In genomic region chr12:69357300-69357646, GRCm38 (mm10) we compare ENCODE assay signal across 8 mouse cellular contexts. TPM values are rescaled to one million over a fixed set of nuclear protein-coding genes. Genes with fewer than 3 reads are reported as not detected.
A peak's percentile ranks its signal among the peaks of the same experiment; 100 is the strongest.
DNase-seq lines count a peak whose midpoint lies in the region; ATAC-seq lines count a peak whose summit lies in the region.

No protein-coding gene starts in this region.

- peaks cover 6% of the 10 kb centered on the region; the same call in 1 of the 2 replicates for H3K4me1 ChIP-seq in lung, embryonic 16.5 days (replicated peaks; ENCODE audit: control insufficient read depth, insufficient read depth, low read length)
- H3K4me1 ChIP-seq in intestine, embryonic 16.5 days (ENCODE audit: control insufficient read depth, insufficient read depth, low read length), result no peaks in the 10 kb centered on the region
- peaks cover 5% of the 10 kb centered on the region for H3K4me1 ChIP-seq in neural tube, embryonic 14.5 days (ENCODE audit: control insufficient read depth, insufficient read depth, low read length)

- intact Hi-C loops in left cerebral cortex, postnatal 14 days (cut with DNase I), result no loop called here
- intact Hi-C loops in gastrocnemius, postnatal 14 days (cut with DNase I; ENCODE audit: low total_unique reads), result no loop called here

- peak overlapping the region; percentile 72 for H3K4me2 ChIP-seq in lung, embryonic 16.5 days (ENCODE audit: low read depth, low read length)
- H3K4me2 ChIP-seq in intestine, embryonic 16.5 days (ENCODE audit: low read depth, low read length), result peak overlapping the region; percentile 64
- peak overlapping the region; percentile 86 for H3K4me2 ChIP-seq in neural tube, embryonic 14.5 days (ENCODE audit: low read depth, low read length)

- peak overlapping the region; percentile 78 for H3K27ac ChIP-seq in lung, embryonic 16.5 days (ENCODE audit: low read length)
- no peak overlapping the region; the same call in 1 of the 2 replicates for H3K27ac ChIP-seq in intestine, embryonic 16.5 days (ENCODE audit: low read length)
- no peak overlapping the region for H3K27ac ChIP-seq in neural tube, embryonic 14.5 days (ENCODE audit: low read depth, low read length)

- ATAC-seq in lung, embryonic 16.5 days (ENCODE audit: low read depth), result no peak
- peak; percentile 28 for ATAC-seq in erythroblast, adult 5-6 weeks (replicated peaks; ENCODE audit: low FRiP score, poor library complexity, severe bottlenecking)
- no peak for ATAC-seq in intestine, embryonic 16.5 days
- ATAC-seq in neural tube, embryonic 14.5 days (ENCODE audit: low read depth), result no peak

- 5% methylated on average over 13 of the region's 13 CpGs for WGBS in lung, embryonic 16.5 days
- 7% methylated on average over 13 of the region's 13 CpGs for WGBS in intestine, embryonic 16.5 days
- WGBS in neural tube, embryonic 14.5 days, result 6% methylated on average over 13 of the region's 13 CpGs

- no peaks in the 10 kb centered on the region for H3K9me3 ChIP-seq in lung, embryonic 16.5 days (ENCODE audit: control insufficient read depth, low read length)
- no peaks in the 10 kb centered on the region for H3K9me3 ChIP-seq in intestine, embryonic 16.5 days (ENCODE audit: control insufficient read depth, low read length)
- H3K9me3 ChIP-seq in neural tube, embryonic 14.5 days (ENCODE audit: control insufficient read depth, low read length), result no peaks in the 10 kb centered on the region

- no peak for DNase-seq in lung, postnatal 36 days
- DNase-seq in cerebellum, postnatal 10 days, result no peak
- no peak for DNase-seq in left cerebral cortex, postnatal 14 days (ENCODE audit: low spot score in 2 of 2)
- DNase-seq in gastrocnemius, postnatal 14 days, result no peak

- peaks cover 4% of the 10 kb centered on the region; the same call in 1 of the 2 replicates for H3K36me3 ChIP-seq in lung, embryonic 16.5 days (ENCODE audit: control insufficient read depth, insufficient read depth, low read length)
- H3K36me3 ChIP-seq in intestine, embryonic 16.5 days (ENCODE audit: control insufficient read depth, insufficient read depth, low read length), result 0 out of 2 replicates have a peak, but pooled peaks cover 3% of the 10 kb centered on the region
- peaks cover 12% of the 10 kb centered on the region for H3K36me3 ChIP-seq in neural tube, embryonic 14.5 days (ENCODE audit: control insufficient read depth, insufficient read depth, low read length)

- H3K9ac ChIP-seq in lung, embryonic 16.5 days (ENCODE audit: low read length), result peak overlapping the region; percentile 89
- H3K9ac ChIP-seq in intestine, embryonic 16.5 days (ENCODE audit: low read depth, low read length), result peak overlapping the region; percentile 94
- H3K9ac ChIP-seq in neural tube, embryonic 14.5 days (replicated peaks; ENCODE audit: low read depth, low read length), result 0 out of 2 replicates have a peak overlapping the region, but pooled peaks have one; percentile 22

- peak overlapping the region; percentile 86 for H3K4me3 ChIP-seq in lung, embryonic 16.5 days (ENCODE audit: low read length)
- peak overlapping the region; percentile 94 for H3K4me3 ChIP-seq in intestine, embryonic 16.5 days (ENCODE audit: low read length)
- H3K4me3 ChIP-seq in neural tube, embryonic 14.5 days (ENCODE audit: low read depth, low read length), result peak overlapping the region; percentile 82

- no peaks in the 10 kb centered on the region for H3K27me3 ChIP-seq in lung, embryonic 16.5 days (ENCODE audit: control insufficient read depth, insufficient read depth, low read depth, low read length)
- no peaks in the 10 kb centered on the region for H3K27me3 ChIP-seq in intestine, embryonic 16.5 days (replicated peaks; ENCODE audit: control insufficient read depth, insufficient read depth, low read length)
- no peaks in the 10 kb centered on the region for H3K27me3 ChIP-seq in neural tube, embryonic 14.5 days (ENCODE audit: control insufficient read depth, insufficient read depth, low read length)

RNA-seq across cellular contexts. Expression of gene Nemf, which starts 0.3 kb away (rescaled TPM):
- polyA plus RNA-seq in lung, embryonic 16.5 days (2015; fragmentation: Nextera tagmentation; extraction: Ambion mirVana), result 85.9 and 86.9 TPM in 2 replicates
- total RNA-seq in erythroblast, adult 5-6 weeks (2015; ENCODE audit: low replicate concordance), result 55.8 and 64.0 TPM in 2 replicates
- 73.7 and 120 TPM in 2 replicates for total RNA-seq in erythroblast, adult 5-6 weeks (2017; ENCODE audit: low replicate concordance)
- polyA plus RNA-seq in intestine, embryonic 16.5 days (2015; fragmentation: Nextera tagmentation; extraction: Ambion mirVana), result 56.3 and 66.2 TPM in 2 replicates
- 97.2 and 103 TPM in 2 replicates for polyA plus RNA-seq in neural tube, embryonic 14.5 days (2014; fragmentation: Nextera tagmentation; extraction: Ambion mirVana)
- 10 to 100 TPM; 37.9 to 39.9 TPM for total RNA-seq in left cerebral cortex, postnatal 14 days (2021)
- 10 to 100 TPM; 16.8 to 19.1 TPM for total RNA-seq in gastrocnemius, postnatal 14 days (2021)

RNA-seq across cellular contexts. Expression of gene Arf6, which starts 14.7 kb away (rescaled TPM):
- 35.1 and 41.8 TPM in 2 replicates for polyA plus RNA-seq in lung, embryonic 16.5 days (2015; fragmentation: Nextera tagmentation; extraction: Ambion mirVana)
- 21.1 and 28.2 TPM in 2 replicates for total RNA-seq in erythroblast, adult 5-6 weeks (2015; ENCODE audit: low replicate concordance)
- total RNA-seq in erythroblast, adult 5-6 weeks (2017; ENCODE audit: low replicate concordance), result 36.5 and 49.0 TPM in 2 replicates
- polyA plus RNA-seq in intestine, embryonic 16.5 days (2015; fragmentation: Nextera tagmentation; extraction: Ambion mirVana), result 18.0 and 34.2 TPM in 2 replicates
- polyA plus RNA-seq in neural tube, embryonic 14.5 days (2014; fragmentation: Nextera tagmentation; extraction: Ambion mirVana), result 29.3 and 30.4 TPM in 2 replicates
- total RNA-seq in left cerebral cortex, postnatal 14 days (2021), result 10 to 100 TPM; 55.5 to 57.9 TPM
- total RNA-seq in gastrocnemius, postnatal 14 days (2021), result 10 to 100 TPM; 29.7 to 36.3 TPM

RNA-seq across cellular contexts. Expression of gene Gm9887, which starts 15.0 kb away (rescaled TPM):
- polyA plus RNA-seq in lung, embryonic 16.5 days (2015; fragmentation: Nextera tagmentation; extraction: Ambion mirVana), result 1.3 TPM in 2 replicates
- not detected in 2 replicates for total RNA-seq in erythroblast, adult 5-6 weeks (2015; ENCODE audit: low replicate concordance)
- not detected in 2 replicates for total RNA-seq in erythroblast, adult 5-6 weeks (2017; ENCODE audit: low replicate concordance)
- polyA plus RNA-seq in intestine, embryonic 16.5 days (2015; fragmentation: Nextera tagmentation; extraction: Ambion mirVana), result 1.0 and 1.4 TPM in 2 replicates
- 1.0 and 1.3 TPM in 2 replicates for polyA plus RNA-seq in neural tube, embryonic 14.5 days (2014; fragmentation: Nextera tagmentation; extraction: Ambion mirVana)
- total RNA-seq in left cerebral cortex, postnatal 14 days (2021), result 1 to 10 TPM; 1.0 to 2.7 TPM
- total RNA-seq in gastrocnemius, postnatal 14 days (2021), result under 1 TPM in 1 of 2 experiments, not detected in 1; 0.37 TPM

Comparison
In these comparisons a context has a peak if more than half of its experiments do, and no peak if none do; other contexts are left out.
1. H3K9ac ChIP-seq: peak in every context shown above with its lines; median percentile 94 in intestine, embryonic 16.5 days; 89 in lung, embryonic 16.5 days; 22 in neural tube, embryonic 14.5 days.